Mouse (Mus musculus) thymus, adult 18-20 months (tissue): ENCODE measurements at regions not wholly inside any gene's neighbourhood (a gene's known extent, or its start where the extent isn't known, plus 50 kb on each side); places are given as distances from the start of the nearest gene placed in this dataset.

Experiments
- DNase-seq, 2 experiments: peaks; one replicate each; pipeline ENCODE4 v3.0.0; 2022; ENCODE audit warnings: mixed read lengths in 2 of 2

GRCm38 (mm10) chr8:10905761-10906160 lies 102.5 kb downstream of the Irs2 start:
- no peak for DNase-seq

GRCm38 (mm10) chr8:10903957-10904356 lies 104.3 kb downstream of the Irs2 start:
- no peak for DNase-seq

GRCm38 (mm10) chr8:10901954-10902353 lies 106.3 kb downstream of the Irs2 start:
- DNase-seq = no peak

GRCm38 (mm10) chr8:10901014-10901413 lies 107.2 kb downstream of the Irs2 start:
- no peak for DNase-seq

GRCm38 (mm10) chr8:10899581-10900155 lies 108.6 kb downstream of the Irs2 start:
- no peak for DNase-seq

- no peak for DNase-seq
Measured at GRCm38 (mm10) chr8:10898562-10899527, 109.4 kb downstream of the Irs2 start.

- DNase-seq = no peak
Measured at GRCm38 (mm10) chr8:10897573-10897972, 110.7 kb downstream of the Irs2 start.

GRCm38 (mm10) chr8:10895178-10895577 lies 113.1 kb downstream of the Irs2 start:
- no peak for DNase-seq

GRCm38 (mm10) chr8:10894306-10894705 lies 114.0 kb downstream of the Irs2 start:
- no peak for DNase-seq

GRCm38 (mm10) chr8:10893709-10894108 lies 114.5 kb downstream of the Irs2 start:
- DNase-seq = no peak

- DNase-seq = no peak
Measured at GRCm38 (mm10) chr8:10891906-10892305, 116.4 kb downstream of the Irs2 start.

GRCm38 (mm10) chr8:10891440-10891839 lies 116.8 kb downstream of the Irs2 start:
- DNase-seq = no peak

GRCm38 (mm10) chr8:10885452-10885851 lies 122.8 kb downstream of the Irs2 start:
- no peak for DNase-seq

- DNase-seq = no peak
Measured at GRCm38 (mm10) chr8:10883418-10883817, 124.8 kb downstream of the Irs2 start.

- DNase-seq = no peak
Measured at GRCm38 (mm10) chr8:10882381-10882780, 125.9 kb downstream of the Irs2 start.

- no peak for DNase-seq
Measured at GRCm38 (mm10) chr8:10879883-10880282, 128.4 kb downstream of the Irs2 start.

- DNase-seq = no peak
Measured at GRCm38 (mm10) chr8:10879049-10879847, 129.0 kb downstream of the Irs2 start.

GRCm38 (mm10) chr8:10878371-10878770 lies 129.9 kb downstream of the Irs2 start:
- no peak for DNase-seq

GRCm38 (mm10) chr8:10875170-10875569 lies 133.1 kb downstream of the Irs2 start:
- no peak for DNase-seq

- DNase-seq = no peak
Measured at GRCm38 (mm10) chr8:10871451-10871850, 136.8 kb downstream of the Irs2 start.

GRCm38 (mm10) chr8:10870423-10871055 lies 137.7 kb downstream of the Irs2 start:
- no peak for DNase-seq

GRCm38 (mm10) chr8:10869866-10870265 lies 138.4 kb downstream of the Irs2 start:
- DNase-seq = no peak
